Mouse (Mus musculus) ovary, adult 10 weeks (tissue): ENCODE results near the gene Gm21820. TPM values are rescaled to one million over a fixed set of nuclear protein-coding genes. Genes with fewer than 3 reads are reported as not detected.

Source experiments
- polyA plus RNA-seq: library from polyadenylated mRNA; stranded (reverse); fragments of 350-450 nt; fragmentation: Illumina TruSeq; extraction: RNeasy Lipid Tissue Mini Kit (QIAGEN cat#74804); gene quantifications from one replicate; pipeline ENCODE4 v1.2.3, GENCODE M21; 2014

Gm21820 gene
- not detected for polyA plus RNA-seq

GRCm38 (mm10) chrY:5249341-5249740, at the start of gene Gm21820:
Gene Gm21820, minus strand, starts transcription at chrY:5249441.

Other genes with a start within 250 kb of the Gm21820 start
- gene Gm20918, start 205.5 kb downstream of the Gm21820 start, polyA plus RNA-seq: not detected